Mouse (Mus musculus): Measurements from ENCODE around the gene Gm17631.
"Not testable (repeated sequence)": the region's sequence is repeated elsewhere in the genome, so short reads cannot be mapped to it uniquely, and the experiment has no call there.

Gm17631 gene

DNA sequence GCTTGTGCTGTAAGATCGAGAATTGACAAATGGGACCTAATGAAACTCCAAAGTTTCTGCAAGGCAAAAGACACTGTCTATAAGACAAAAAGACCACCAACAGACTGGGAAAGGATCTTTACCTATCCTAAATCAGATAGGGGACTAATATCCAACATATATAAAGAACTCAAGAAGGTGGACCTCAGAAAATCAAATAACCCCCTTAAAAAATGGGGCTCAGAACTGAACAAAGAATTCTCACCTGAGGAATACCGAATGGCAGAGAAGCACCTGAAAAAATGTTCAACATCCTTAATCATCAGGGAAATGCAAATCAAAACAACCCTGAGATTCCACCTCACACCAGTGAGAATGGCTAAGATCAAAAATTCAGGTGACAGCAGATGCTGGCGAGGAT lies at the start of gene Gm17631:
Gene Gm17631, plus strand, starts transcription at position 301 of the 400 bp plus-strand sequence.
- DNase-seq (ENCODE audit: low spot score) = not testable (repeated sequence)

DNA sequence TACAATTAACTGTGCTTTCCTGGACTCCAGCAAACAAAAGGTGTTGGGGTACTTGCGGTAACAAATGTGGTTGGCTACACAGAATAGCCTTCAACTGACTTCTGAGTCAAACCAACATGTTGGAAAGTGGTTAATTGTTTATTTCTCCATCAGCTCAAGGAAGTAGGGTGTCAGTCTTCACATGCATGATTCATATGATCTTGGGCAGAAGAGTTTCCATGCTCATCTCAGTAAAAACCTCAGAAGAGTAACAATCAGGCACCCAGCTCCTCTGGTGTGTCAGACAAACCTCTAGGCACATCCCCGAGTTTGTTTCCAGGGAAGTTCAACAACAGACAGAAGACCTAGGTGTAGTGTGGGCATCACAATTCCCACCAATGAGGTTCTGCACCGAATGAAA lies 44.7 kb upstream of the Gm17631 start:
- no peak for DNase-seq (ENCODE audit: low spot score)

DNA sequence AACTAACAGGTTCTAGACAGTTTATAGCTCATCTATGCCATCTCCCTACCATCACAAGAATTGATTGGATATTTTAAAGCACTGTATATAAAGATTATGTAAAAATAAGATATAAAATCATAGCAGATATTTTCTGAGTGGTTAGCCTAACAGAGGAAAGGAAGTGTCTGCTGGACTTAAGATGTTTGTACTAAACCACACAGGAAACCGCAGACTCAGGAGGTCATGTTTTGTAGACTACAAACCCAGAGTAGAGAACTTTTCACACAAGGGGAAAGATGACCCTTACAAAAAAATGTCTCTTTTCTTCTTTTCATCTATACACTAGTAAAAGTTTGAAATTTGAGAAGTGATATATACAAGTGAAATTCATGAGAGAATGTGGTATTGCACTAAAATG lies 38.4 kb upstream of the Gm17631 start:
- no peak for DNase-seq (ENCODE audit: low spot score)

DNA sequence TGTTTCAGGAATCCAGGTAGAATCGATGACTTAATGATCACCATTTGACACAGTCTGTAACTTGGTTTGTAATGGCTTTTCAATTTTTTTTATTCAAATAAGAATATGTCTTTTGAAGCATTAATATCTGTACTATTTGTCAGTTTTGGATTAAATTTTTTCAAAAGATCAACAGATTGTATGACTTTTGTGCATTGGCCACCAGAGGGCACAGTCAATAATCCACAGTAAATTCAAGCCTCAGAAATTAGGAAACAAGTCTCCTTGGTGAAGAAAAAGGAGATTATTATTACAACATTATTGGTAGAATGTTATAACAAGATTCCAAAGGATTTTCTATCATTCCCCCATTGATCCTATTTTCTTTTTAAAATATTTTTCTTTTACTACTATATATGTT lies 36.9 kb upstream of the Gm17631 start:
- DNase-seq (ENCODE audit: low spot score) = no peak

DNA sequence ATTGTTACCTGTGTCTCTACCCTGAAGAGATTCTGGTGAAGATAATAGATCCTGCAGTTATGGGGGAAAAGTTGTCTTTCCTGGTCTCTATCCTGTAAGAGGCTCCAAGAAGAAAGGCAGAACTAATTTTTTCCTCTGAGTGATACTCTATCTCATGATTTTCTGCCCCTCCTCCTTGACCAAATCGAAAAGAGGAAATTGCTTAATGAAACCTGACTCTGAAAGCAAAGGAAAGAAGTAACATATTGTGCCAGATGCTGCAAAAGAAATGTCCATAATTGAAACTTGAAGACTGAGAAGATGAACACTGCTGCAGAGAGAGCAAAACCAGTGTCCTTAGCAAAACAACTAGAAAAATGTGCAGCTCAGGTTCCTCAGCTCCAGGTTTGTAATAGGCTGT lies 14.1 kb downstream of the Gm17631 start, which contains the start of gene Klra17:
Gene Klra17, minus strand, starts transcription at position 124 of the 400 bp plus-strand sequence.
- no peak for DNase-seq (ENCODE audit: low spot score)

DNA sequence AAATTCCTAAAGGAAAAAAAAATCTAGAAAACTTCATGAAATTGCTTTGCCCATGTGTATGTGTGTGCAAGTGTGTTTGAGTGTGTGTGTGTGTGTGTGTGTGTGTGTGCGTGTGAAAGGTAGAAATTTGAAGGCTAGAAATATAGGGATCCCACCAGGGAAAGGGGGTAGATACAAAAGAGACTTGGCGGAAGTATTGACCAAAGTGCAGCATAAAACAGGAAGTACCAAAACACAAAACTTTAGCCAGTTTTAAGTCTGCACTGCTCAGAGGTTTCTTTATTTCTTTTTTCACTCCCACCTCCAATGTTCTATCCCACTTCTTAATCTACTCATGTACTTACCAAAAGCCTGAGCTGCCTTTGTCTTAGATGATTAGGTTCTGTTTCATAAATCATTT lies 20.1 kb downstream of the Gm17631 start:
- no peak for DNase-seq (ENCODE audit: low spot score)

All from MN1 (cell line).